Mouse (Mus musculus) megakaryocyte-erythroid progenitor cell, adult 5-6 weeks (primary cell): ENCODE results near the gene Disp1. TPM values are rescaled to one million over a fixed set of nuclear protein-coding genes. Genes with fewer than 3 reads are reported as not detected.
A peak's percentile ranks its signal among the peaks of the same experiment; 100 is the strongest.

Experiments
- ATAC-seq: replicated peaks from 2 replicates; pipeline ENCODE4 v1.8.0; 2016; ENCODE audit warnings: mild to moderate bottlenecking, inconsistent platforms; ENCODE audit not compliant: severe bottlenecking, poor library complexity, low FRiP score, low TSS enrichment
- total RNA-seq, 2 experiments: library from RNA; stranded (forward) in 1 of 2; stranded (reverse) in 1 of 2; fragments of 200-1000, 215-1000 nt in 1 of 2; fragments of >200 nt in 1 of 2; fragmentation: Nextera tagmentation in 1 of 2; gene quantifications; 2 replicates each; pipeline ENCODE4 v1.2.3; 2014 to 2017

The Disp1 gene
- total RNA-seq, 2 experiments from 2014 or later: 3.2 to 10.7 TPM

- no peak for ATAC-seq
Observed at GRCm38 (mm10) chr1:183142566-183142965, 78.8 kb downstream of the Disp1 start.

- no peak for ATAC-seq
Observed at GRCm38 (mm10) chr1:183141329-183141728, 80.0 kb downstream of the Disp1 start.

DNA sequence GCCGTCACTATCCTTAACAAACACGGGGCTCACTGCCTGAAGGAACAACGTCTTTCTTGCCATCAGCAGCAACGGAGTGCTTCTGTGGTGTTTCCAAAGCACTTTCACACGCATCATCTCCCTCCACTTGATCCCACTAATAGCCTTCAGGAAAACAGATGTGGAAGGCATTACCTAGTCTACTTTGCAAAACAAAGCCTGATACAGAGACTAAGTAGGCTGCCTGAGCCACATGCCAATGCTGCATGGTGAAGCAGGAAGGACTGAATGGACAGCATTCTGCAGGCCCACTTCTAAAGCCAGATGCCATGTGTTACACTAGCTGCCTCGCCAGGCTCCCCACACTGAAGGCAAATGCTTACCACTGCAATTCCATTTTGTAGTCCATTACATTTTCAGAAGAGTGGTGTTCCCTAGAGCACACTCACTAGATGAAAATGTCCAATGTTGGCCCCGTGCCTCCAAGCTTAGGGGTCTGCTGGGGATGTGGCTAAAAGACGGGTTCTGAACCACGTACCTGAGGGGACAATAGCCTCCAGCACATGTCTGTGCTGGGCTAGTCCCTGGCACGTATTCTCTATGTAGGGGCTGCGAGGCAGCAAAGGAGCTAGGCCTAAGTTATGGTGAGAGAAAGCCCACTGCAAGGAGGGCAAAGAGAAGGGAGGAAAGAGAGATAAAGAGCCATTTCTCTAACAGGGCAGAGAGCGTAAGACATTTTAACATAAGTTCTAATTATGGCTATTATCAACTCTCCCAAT, 80.6 kb downstream of the Disp1 start:
- no peak for ATAC-seq

GRCm38 (mm10) chr1:183138088-183138487, 83.2 kb downstream of the Disp1 start:
- ATAC-seq: no peak

DNA sequence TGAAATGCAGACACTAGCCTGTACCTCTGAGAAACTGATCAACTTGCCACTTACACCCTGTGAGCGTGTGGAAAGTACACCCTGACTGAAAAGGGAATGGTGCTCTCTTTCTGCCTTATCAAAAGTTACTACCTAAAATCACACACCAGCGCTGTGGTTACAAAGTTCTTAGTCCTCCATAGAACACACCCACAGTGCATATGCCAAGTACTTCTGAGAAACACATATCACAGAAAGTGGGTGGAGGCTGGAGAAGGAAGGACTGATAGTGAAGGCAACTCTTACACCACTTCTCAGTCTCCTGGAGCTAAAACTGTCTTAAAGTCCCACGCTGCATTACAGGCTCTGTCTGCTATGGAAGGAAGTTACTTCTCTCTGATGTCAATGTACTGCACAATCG, 86.9 kb downstream of the Disp1 start:
- peak; percentile 99 for ATAC-seq

GRCm38 (mm10) chr1:183133440-183133839, 87.9 kb downstream of the Disp1 start:
- no peak for ATAC-seq

DNA sequence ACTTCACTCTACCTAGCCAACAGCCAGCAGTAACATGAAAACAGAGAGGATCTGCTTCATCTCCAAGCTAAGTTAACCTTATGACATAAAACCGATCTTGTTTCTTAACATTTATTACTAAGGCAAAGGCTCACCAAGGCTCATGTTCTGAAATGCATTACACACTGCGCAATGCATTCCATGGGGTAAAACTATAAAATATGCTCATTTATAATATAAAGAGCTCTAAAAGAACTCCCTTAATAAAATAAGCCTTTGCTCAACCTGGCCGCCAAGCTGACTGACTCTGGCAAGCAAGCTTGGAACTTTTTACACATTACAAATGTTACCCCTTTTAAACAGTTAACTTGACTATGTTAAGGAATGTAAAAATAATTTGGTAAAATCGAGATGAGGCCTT, 94.1 kb downstream of the Disp1 start:
- ATAC-seq: no peak

- no peak for ATAC-seq
Observed at GRCm38 (mm10) chr1:183123725-183124124, 97.6 kb downstream of the Disp1 start.

- ATAC-seq: no peak
Observed at GRCm38 (mm10) chr1:183120341-183120923, 100.9 kb downstream of the Disp1 start.

DNA sequence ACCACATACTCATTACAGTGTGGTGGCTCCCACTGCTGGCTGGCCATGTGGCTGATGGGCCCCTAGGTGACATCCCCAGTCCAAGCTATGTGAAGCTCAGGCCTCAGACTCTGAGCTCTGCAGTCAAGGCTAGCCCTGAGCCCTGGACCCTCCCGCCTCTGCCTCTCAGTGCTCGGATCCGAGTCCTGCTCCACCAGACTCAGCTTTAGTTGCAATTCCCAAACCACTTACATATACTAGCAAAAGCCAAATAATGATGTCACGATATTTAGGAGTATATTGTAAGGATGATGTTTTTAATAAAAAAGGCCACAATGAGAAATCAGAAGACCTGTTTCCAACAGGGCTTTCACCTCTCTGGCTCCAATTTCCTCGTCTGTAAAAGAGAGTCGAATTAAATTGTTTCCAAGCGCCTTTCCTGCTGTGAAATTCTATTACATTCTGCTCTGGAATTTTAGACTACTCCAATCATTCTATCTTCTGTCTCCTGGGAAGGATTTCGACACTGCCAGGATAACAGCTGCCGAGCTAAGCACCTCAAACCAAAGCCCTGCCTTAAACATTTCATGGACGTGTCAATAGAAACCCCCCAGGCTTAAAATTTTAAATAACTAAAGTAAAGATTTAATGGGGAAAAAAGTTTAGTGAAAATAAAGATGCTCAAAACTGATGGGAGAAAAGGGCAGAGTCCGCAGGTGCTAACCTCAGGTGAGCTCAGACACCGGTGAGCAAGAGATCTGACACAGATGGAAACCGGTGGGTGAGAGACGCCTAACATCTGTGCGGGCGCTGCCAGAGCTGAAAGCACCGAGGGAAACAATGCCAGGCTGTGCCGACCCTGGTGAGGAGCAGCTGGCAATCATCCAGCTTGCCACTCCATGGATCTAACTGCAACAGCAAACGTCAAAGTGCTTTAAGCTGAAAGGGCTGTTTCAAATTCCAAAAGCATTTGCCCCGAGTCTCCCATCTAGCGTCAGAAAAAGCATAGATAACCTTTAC, 103.2 kb downstream of the Disp1 start:
- ATAC-seq: no peak

DNA sequence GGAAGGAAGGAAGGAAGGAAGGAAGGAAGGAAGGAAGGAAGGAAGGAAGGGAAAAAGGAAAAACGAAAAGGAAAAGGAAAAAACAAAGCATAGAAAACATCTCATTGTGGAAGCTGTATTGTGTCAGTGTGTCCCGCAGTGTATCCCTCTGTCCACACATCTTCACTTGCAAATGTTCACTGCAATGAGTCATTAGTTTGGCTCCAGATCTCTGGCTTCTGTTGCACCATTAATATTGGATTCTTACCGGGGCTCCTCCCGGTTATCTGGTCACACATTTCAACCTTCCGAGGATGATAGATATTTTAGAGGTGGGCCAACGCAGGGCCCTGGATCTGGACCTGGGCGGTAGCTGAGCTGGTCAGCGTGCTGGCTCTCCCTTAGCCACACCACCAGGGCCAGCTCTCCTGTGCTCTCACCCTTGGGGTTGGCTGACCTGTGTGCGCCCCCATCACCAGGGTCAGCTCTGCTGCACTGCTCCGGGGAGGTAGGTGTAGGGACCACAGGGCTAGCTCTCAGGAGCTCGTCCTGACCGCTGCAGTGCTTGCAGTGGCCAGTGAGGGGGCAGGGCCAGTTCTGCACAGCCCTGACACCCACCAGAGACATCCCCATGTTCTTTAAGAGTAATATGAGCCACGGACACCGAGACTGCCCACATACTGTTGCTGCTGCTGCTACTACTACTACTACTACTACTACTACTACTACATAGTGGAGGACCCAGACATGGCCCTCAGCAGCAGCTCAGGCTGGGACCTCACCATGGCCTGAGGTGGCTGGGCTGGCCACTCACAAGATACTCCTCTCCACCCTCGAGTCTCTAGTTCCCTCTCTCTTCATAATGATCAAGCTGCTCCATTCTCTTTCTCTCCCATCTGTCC, 104.1 kb downstream of the Disp1 start:
- no peak for ATAC-seq

DNA sequence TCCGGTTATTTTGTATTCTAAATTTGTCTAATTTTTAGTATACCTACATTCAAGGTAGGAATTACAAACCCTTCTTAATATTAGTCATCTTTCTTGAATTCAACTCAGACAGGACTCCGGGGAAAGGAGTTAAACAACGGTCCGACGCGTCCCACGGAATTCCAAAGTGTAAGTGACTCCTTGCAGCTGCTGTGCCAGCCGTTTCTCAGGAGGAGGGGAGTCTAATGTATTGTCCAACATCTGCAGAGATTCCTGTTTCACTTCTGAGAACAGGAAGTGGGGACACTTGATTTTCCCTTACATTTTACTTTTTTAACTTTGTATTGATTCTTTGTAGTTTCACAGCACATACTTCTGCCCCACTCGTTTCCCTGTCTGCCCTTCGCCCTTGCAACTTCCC, 104.9 kb downstream of the Disp1 start:
- no peak for ATAC-seq

DNA sequence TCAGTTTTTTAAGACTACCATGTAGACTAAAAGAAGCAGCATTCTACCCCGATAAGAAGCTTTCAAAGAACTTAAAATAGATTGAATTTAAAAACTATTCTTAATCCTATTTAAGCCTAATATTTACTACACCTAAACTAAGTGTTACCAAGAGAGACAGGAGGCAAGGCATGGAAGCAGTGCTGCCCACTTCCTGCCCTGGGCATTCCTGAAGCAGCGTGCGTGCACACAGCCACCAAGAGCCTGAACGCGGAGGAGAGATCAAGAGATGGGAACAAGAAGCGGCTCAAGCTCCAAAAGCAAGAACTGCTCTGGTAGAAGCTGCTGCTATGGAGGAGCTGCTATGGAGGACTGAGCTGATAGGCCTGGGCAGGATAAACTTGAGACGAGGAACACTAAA, 106.2 kb downstream of the Disp1 start:
- no peak for ATAC-seq

DNA sequence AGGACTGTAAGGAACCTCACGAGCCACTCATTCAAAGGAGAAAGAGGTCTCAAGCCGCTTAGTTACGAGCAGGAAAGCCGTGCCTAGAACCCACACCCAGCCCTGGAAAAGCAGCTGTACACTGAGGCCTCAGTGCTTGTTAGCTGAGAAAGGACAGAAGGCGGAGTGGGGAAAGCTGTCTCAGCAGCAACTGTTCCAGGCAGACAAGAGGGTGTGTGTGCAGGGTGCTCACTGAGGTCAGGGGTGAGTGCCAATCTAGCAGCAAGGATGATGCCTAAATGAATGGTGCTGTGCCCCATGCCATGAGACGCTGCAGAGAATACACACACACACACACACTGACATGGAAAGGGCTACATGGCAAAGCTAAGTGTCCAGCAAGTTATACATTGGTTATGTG, 106.8 kb downstream of the Disp1 start:
- ATAC-seq: no peak

- ATAC-seq: no peak
Observed at GRCm38 (mm10) chr1:183113546-183113945, 107.8 kb downstream of the Disp1 start.

- no peak for ATAC-seq
Observed at GRCm38 (mm10) chr1:183107476-183107875, 113.8 kb downstream of the Disp1 start.

DNA sequence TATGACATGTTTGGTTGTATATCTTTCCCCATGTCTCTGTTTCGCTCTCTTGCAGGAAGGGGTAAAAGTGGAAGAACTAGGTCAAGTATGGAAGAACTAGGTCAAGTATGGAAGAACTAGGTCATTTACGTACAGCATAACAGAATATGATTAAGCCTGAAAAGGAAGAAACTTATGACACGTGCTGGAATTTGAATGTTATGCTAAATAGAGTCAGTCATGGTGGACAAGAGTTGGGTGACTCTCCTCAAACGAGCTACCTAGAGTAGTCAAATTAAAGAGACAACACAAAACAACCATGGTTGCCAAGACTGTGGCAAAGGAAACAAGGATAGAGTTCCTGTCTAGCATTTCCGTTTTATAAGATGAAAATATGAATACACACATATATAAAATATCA, 116.6 kb downstream of the Disp1 start:
- no peak for ATAC-seq

GRCm38 (mm10) chr1:183102775-183103174, 118.5 kb downstream of the Disp1 start:
- ATAC-seq: no peak

DNA sequence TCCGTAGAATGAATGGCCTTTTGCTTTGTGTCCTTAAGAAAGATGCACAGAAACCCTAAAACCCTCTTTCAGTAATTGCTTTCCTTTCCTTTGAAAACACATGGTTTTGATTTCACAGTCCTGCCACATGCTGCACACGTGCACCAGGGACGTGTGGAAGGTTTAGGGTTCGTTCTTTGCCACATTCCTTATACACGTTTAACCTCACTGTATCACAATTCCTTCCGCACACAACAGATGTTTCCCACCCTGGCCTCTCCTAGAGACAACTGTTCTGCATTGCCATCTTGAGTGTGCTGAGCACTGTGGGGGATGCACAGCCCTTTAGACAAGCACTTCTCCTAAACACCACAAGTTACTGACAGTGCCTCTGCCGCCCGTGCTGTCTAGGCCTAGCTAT, 119.2 kb downstream of the Disp1 start:
- no peak for ATAC-seq
